Mouse (Mus musculus): ENCODE measurements around the gene Ldlr.
A peak's percentile ranks its signal among the peaks of the same experiment; 100 is the strongest.
"Not testable (repeated sequence)": the region's sequence is repeated elsewhere in the genome, so short reads cannot be mapped to it uniquely, and the experiment has no call there.

Ldlr gene

GRCm38 (mm10) chr9:21793507-21793906, 70.2 kb downstream of the Ldlr start:
- DNase-seq, result not testable (repeated sequence)

GRCm38 (mm10) chr9:21794344-21794834, 71.1 kb downstream of the Ldlr start:
- no peak for DNase-seq

- DNase-seq, result no peak
Observed at GRCm38 (mm10) chr9:21794925-21795324, 71.6 kb downstream of the Ldlr start.

- no peak for DNase-seq
Observed at GRCm38 (mm10) chr9:21795579-21795978, 72.3 kb downstream of the Ldlr start.

GRCm38 (mm10) chr9:21796259-21796658, 73.0 kb downstream of the Ldlr start:
- no peak for DNase-seq

- DNase-seq, result no peak
Observed at GRCm38 (mm10) chr9:21796919-21797318, 73.6 kb downstream of the Ldlr start.

GRCm38 (mm10) chr9:21797921-21798344, 74.7 kb downstream of the Ldlr start:
- DNase-seq, result no peak

- peak; percentile 85 to 87 for DNase-seq
Observed at GRCm38 (mm10) chr9:21798345-21799009, 75.2 kb downstream of the Ldlr start, which contains the start of gene Kank2. TSS of gene Kank2 (minus strand) at chr9:21798744.

- no peak for DNase-seq
Observed at GRCm38 (mm10) chr9:21799010-21799350, 75.7 kb downstream of the Ldlr start.

Measured in B cell, adult 2 months (primary cell).